Mouse (Mus musculus): Measurements from ENCODE around the gene P2rx5.

GRCm38 (mm10) chr11:73176186-73176585 is 16.0 kb downstream of the P2rx5 start:
- TF ChIP-seq CTCF (IDR thresholded peaks at IDR 0.05): no peak
- TF ChIP-seq EP300 (IDR thresholded peaks at IDR 0.05): no peak

Data from lung, postnatal 0 days (tissue).